Mouse (Mus musculus): Measurements from ENCODE around the gene Mapk9. TPM values are rescaled to one million over a fixed set of nuclear protein-coding genes. Genes with fewer than 3 reads are reported as not detected.
A peak's percentile ranks its signal among the peaks of the same experiment; 100 is the strongest.

Gene Mapk9
- polyA plus RNA-seq, 1 experiment from 2014 or later, result 43.6 TPM

- H3K4me2 ChIP-seq (ENCODE audit: low read length), result peak overlapping the region; percentile 85
- 39% methylated on average over 11 of the region's 11 CpGs for WGBS
- H3K27ac ChIP-seq (ENCODE audit: low read depth, low read length), result peak overlapping the region; percentile 44; the same call in 1 of the 2 replicates
- H3K4me1 ChIP-seq (ENCODE audit: control insufficient read depth, insufficient read depth, low read length), result peaks cover 10% of the 10 kb centered on the region; the same call in 1 of the 2 replicates
- peak overlapping the region; percentile 93 for H3K9ac ChIP-seq (ENCODE audit: low read length)
- no peaks in the 10 kb centered on the region for H3K36me3 ChIP-seq (ENCODE audit: control insufficient read depth, insufficient read depth, low read length)
- ATAC-seq, result peak; percentile 3
- DNase-seq (ENCODE audit: low spot score), result no peak
- H3K4me3 ChIP-seq (ENCODE audit: low read depth, low read length), result peak overlapping the region; percentile 90
- no peaks in the 10 kb centered on the region for H3K9me3 ChIP-seq (replicated peaks; ENCODE audit: control insufficient read depth, low read length)
- H3K27me3 ChIP-seq (replicated peaks; ENCODE audit: control insufficient read depth, insufficient read depth, low read length), result no peaks in the 10 kb centered on the region
Observed at GRCm38 (mm10) chr11:49845958-49846357, 593 bp upstream of the Mapk9 start.

DNA sequence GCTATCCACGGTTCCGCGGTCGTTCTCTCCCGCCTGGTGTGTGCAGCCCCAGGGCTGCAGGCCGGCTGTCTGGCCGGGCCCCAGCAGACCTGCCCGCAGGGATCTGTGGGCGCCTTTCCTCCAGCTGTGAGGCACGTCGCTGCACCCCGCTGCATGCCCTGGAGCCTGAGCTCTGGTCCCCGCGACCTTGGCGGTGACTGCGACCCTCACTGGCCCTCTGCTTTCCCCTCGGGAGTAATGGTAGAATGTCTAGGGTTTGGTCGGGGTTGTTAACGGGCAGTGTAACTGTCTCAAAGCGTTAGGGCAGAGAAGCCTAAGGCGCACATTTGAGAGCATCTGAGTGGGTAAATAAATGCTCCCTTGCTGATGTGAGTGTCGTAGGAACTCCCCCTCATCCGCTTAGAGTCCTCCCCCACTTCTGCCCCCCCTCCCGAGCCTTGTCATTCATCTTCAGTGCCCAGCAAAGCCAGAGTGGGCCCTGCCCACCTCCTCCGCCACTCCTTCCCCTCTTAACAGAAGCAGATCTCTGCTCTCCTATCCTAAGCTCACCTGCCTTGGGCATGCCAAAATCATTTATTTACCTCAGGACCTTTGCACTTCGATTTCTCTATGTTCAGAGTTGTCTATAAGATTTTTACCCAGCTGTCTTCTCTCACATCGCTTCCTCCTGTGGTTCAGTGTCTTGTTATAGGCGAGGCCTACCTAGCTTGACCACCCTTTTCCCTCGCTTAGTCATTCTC lies 690 bp downstream of the Mapk9 start:
- no peaks in the 10 kb centered on the region for H3K9me3 ChIP-seq (replicated peaks; ENCODE audit: control insufficient read depth, low read length)
- 0 out of 2 replicates have a peak, but pooled peaks have one; percentile 6 for ATAC-seq
- DNase-seq (ENCODE audit: low spot score), result peak; percentile 46
- peak overlapping the region; percentile 72 for H3K27ac ChIP-seq (ENCODE audit: low read depth, low read length)
- H3K4me1 ChIP-seq (ENCODE audit: control insufficient read depth, insufficient read depth, low read length), result peaks cover 10% of the 10 kb centered on the region; the same call in 1 of the 2 replicates
- H3K36me3 ChIP-seq (ENCODE audit: control insufficient read depth, insufficient read depth, low read length), result no peaks in the 10 kb centered on the region
- 12% methylated on average over 20 of the region's 29 CpGs for WGBS
- H3K27me3 ChIP-seq (replicated peaks; ENCODE audit: control insufficient read depth, insufficient read depth, low read length), result no peaks in the 10 kb centered on the region
- H3K4me3 ChIP-seq (ENCODE audit: low read depth, low read length), result peak overlapping the region; percentile 90
- H3K4me2 ChIP-seq (ENCODE audit: low read length), result peak overlapping the region; percentile 85
- peak overlapping the region; percentile 93 for H3K9ac ChIP-seq (ENCODE audit: low read length)

DNA sequence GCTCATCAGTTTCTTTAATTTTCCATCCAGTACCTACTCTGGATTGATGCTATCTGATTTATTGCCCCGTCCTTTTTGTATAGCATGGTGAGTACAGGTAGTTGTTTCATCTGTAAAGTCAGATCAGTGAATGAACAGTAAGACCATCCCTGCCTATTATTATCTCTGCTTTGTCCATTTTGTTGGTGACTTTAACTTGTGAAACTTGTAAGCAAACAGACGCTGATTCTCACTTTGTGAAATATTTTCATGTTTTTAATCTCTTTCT lies 1.2 kb downstream of the Mapk9 start:
- H3K4me3 ChIP-seq (ENCODE audit: low read depth, low read length), result peak overlapping the region; percentile 90
- no peak for ATAC-seq
- H3K4me2 ChIP-seq (ENCODE audit: low read length), result peak overlapping the region; percentile 85
- peak overlapping the region; percentile 93 for H3K9ac ChIP-seq (ENCODE audit: low read length)
- no peaks in the 10 kb centered on the region for H3K27me3 ChIP-seq (replicated peaks; ENCODE audit: control insufficient read depth, insufficient read depth, low read length)
- no peaks in the 10 kb centered on the region for H3K9me3 ChIP-seq (replicated peaks; ENCODE audit: control insufficient read depth, low read length)
- DNase-seq (ENCODE audit: low spot score), result no peak
- WGBS, result 77% methylated on average over 2 of the region's 2 CpGs
- no peak overlapping the region for H3K27ac ChIP-seq (ENCODE audit: low read depth, low read length)
- H3K36me3 ChIP-seq (ENCODE audit: control insufficient read depth, insufficient read depth, low read length), result no peaks in the 10 kb centered on the region
- H3K4me1 ChIP-seq (ENCODE audit: control insufficient read depth, insufficient read depth, low read length), result peaks cover 10% of the 10 kb centered on the region; the same call in 1 of the 2 replicates

DNA sequence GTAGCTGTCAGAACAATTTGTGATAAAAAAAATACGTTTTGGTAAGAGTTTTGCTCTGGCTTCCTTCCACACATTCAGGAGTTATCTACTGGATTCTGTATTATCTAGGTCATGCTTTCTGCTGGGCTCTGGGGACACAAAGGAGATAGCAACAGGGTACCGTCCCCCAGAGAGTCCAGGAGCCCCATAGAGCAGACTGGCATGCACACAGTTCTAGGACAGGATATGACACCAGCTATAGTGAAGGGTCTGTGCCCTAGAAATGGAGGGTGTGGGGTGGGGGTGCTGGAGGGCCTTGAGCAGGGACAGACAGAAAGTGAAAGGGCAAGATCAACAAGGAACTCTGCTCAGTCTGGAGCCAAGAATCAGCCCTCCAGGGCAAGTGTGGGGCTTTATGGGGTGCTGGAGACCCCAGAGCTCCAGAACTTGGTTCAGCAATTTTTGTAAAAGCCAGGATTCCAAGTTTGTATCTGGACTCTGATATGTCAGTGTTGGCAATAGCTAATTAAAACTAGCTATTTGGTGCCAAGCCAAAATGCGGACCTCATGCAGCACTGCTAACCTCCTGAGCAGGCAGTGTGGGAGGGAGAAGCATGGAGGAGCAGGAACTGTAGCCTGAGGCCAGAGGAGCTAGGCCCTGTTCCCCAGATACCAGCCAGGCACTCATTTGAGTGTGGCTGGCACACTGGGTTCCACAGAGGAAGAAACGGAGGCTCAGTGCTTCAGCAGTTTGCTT lies 1.7 kb downstream of the Mapk9 start:
- peak overlapping the region; percentile 93 for H3K9ac ChIP-seq (ENCODE audit: low read length)
- no peak overlapping the region; the same call in 1 of the 2 replicates for H3K27ac ChIP-seq (ENCODE audit: low read depth, low read length)
- H3K4me2 ChIP-seq (ENCODE audit: low read length), result peak overlapping the region; percentile 85
- DNase-seq (ENCODE audit: low spot score), result peak; percentile 19
- peak overlapping the region; percentile 90 for H3K4me3 ChIP-seq (ENCODE audit: low read depth, low read length)
- no peaks in the 10 kb centered on the region for H3K9me3 ChIP-seq (replicated peaks; ENCODE audit: control insufficient read depth, low read length)
- no peaks in the 10 kb centered on the region for H3K27me3 ChIP-seq (replicated peaks; ENCODE audit: control insufficient read depth, insufficient read depth, low read length)
- no peak for ATAC-seq
- H3K36me3 ChIP-seq (ENCODE audit: control insufficient read depth, insufficient read depth, low read length), result no peaks in the 10 kb centered on the region
- WGBS, result 63% methylated on average over 4 of the region's 4 CpGs
- peaks cover 10% of the 10 kb centered on the region; the same call in 1 of the 2 replicates for H3K4me1 ChIP-seq (ENCODE audit: control insufficient read depth, insufficient read depth, low read length)

GRCm38 (mm10) chr11:49850331-49850730 lies 3.8 kb downstream of the Mapk9 start:
- H3K4me3 ChIP-seq (ENCODE audit: low read depth, low read length), result no peak overlapping the region
- H3K27me3 ChIP-seq (replicated peaks; ENCODE audit: control insufficient read depth, insufficient read depth, low read length), result no peaks in the 10 kb centered on the region
- DNase-seq (ENCODE audit: low spot score) (no peak), ATAC-seq (no peak)
- H3K9ac ChIP-seq (ENCODE audit: low read length), result no peak overlapping the region
- H3K4me1 ChIP-seq (ENCODE audit: control insufficient read depth, insufficient read depth, low read length), result peaks cover 10% of the 10 kb centered on the region; the same call in 1 of the 2 replicates
- no peak overlapping the region for H3K27ac ChIP-seq (ENCODE audit: low read depth, low read length)
- H3K9me3 ChIP-seq (replicated peaks; ENCODE audit: control insufficient read depth, low read length), result no peaks in the 10 kb centered on the region
- no peak overlapping the region for H3K4me2 ChIP-seq (ENCODE audit: low read length)
- WGBS, result 92% methylated on average over 7 of the region's 7 CpGs
- peaks cover 12% of the 10 kb centered on the region for H3K36me3 ChIP-seq (ENCODE audit: control insufficient read depth, insufficient read depth, low read length)

- DNase-seq (ENCODE audit: low spot score) (no peak), ATAC-seq (no peak)
- no peak overlapping the region for H3K4me3 ChIP-seq (ENCODE audit: low read depth, low read length)
- H3K36me3 ChIP-seq (ENCODE audit: control insufficient read depth, insufficient read depth, low read length), result peaks cover 23% of the 10 kb centered on the region
- H3K9me3 ChIP-seq (replicated peaks; ENCODE audit: control insufficient read depth, low read length), result no peaks in the 10 kb centered on the region
- H3K27me3 ChIP-seq (replicated peaks; ENCODE audit: control insufficient read depth, insufficient read depth, low read length), result no peaks in the 10 kb centered on the region
- WGBS, result 82% methylated on average over 5 of the region's 5 CpGs
- no peak overlapping the region for H3K27ac ChIP-seq (ENCODE audit: low read depth, low read length)
- no peak overlapping the region for H3K4me2 ChIP-seq (ENCODE audit: low read length)
- H3K9ac ChIP-seq (ENCODE audit: low read length), result no peak overlapping the region
- no peaks in the 10 kb centered on the region for H3K4me1 ChIP-seq (ENCODE audit: control insufficient read depth, insufficient read depth, low read length)
Observed at GRCm38 (mm10) chr11:49855144-49855543, 8.6 kb downstream of the Mapk9 start.

DNA sequence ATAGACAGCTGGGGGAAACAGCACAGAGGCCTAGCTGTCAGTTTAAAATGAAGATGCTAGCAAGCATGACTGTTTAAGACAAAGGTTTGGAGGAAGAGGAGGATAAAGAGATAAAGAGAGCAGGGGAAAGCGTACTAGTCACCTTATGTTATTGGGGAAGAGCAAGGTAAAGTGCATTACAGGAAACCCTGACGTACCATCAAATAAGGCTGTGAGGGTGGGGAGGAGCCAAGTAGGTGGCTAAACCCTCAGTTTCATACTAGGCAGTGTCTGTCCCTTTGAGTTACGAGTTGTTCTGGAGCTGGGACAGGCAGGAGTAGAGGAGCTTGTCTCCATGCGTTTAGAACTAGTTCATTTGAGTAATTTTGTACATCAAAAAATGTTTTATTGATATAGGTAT lies 14.6 kb downstream of the Mapk9 start:
- no peak overlapping the region for H3K27ac ChIP-seq (ENCODE audit: low read depth, low read length)
- ATAC-seq (no peak), DNase-seq (ENCODE audit: low spot score) (no peak)
- 89% methylated on average over 4 of the region's 4 CpGs for WGBS
- no peak overlapping the region for H3K4me3 ChIP-seq (ENCODE audit: low read depth, low read length)
- no peak overlapping the region for H3K9ac ChIP-seq (ENCODE audit: low read length)
- no peaks in the 10 kb centered on the region for H3K27me3 ChIP-seq (replicated peaks; ENCODE audit: control insufficient read depth, insufficient read depth, low read length)
- H3K4me2 ChIP-seq (ENCODE audit: low read length), result no peak overlapping the region
- no peaks in the 10 kb centered on the region for H3K9me3 ChIP-seq (replicated peaks; ENCODE audit: control insufficient read depth, low read length)
- no peaks in the 10 kb centered on the region for H3K4me1 ChIP-seq (ENCODE audit: control insufficient read depth, insufficient read depth, low read length)
- peaks cover 23% of the 10 kb centered on the region; the same call in 1 of the 2 replicates for H3K36me3 ChIP-seq (ENCODE audit: control insufficient read depth, insufficient read depth, low read length)

DNA sequence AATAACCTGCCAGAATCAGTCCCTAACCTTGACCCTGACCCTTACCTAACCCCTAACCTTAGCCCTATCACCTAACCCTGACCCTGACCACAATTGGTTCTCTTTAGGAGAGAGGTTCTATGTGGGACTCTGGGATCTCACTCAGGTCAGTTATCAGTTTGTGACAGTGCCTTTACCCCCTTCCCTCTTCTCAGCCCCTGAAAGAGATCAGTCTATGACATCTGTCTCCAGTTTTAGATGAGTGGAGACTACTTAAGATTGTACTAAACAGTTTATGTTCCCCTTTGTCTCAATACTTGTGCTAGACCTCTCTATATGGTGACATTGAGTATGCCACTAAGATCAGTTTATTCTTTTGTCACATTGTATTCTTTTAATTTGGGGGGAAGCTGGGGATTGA lies 17.4 kb downstream of the Mapk9 start:
- no peak overlapping the region for H3K4me3 ChIP-seq (ENCODE audit: low read depth, low read length)
- no peak overlapping the region for H3K4me2 ChIP-seq (ENCODE audit: low read length)
- no peak for ATAC-seq
- H3K27me3 ChIP-seq (replicated peaks; ENCODE audit: control insufficient read depth, insufficient read depth, low read length), result no peaks in the 10 kb centered on the region
- no peak overlapping the region for H3K9ac ChIP-seq (ENCODE audit: low read length)
- no peaks in the 10 kb centered on the region for H3K4me1 ChIP-seq (ENCODE audit: control insufficient read depth, insufficient read depth, low read length)
- no peak for DNase-seq (ENCODE audit: low spot score)
- H3K36me3 ChIP-seq (ENCODE audit: control insufficient read depth, insufficient read depth, low read length), result peaks cover 25% of the 10 kb centered on the region; the same call in 1 of the 2 replicates
- H3K27ac ChIP-seq (ENCODE audit: low read depth, low read length), result no peak overlapping the region
- no peaks in the 10 kb centered on the region for H3K9me3 ChIP-seq (replicated peaks; ENCODE audit: control insufficient read depth, low read length)

GRCm38 (mm10) chr11:49867320-49867719 lies 20.8 kb downstream of the Mapk9 start:
- 76% methylated on average over 5 of the region's 5 CpGs for WGBS
- Histone ChIP-seq H3K9me3 (replicated peaks; ENCODE audit: control insufficient read depth, low read length) (no peaks in the 10 kb centered on the region), H3K9ac (ENCODE audit: low read length) (no peak overlapping the region), H3K27me3 (replicated peaks; ENCODE audit: control insufficient read depth, insufficient read depth, low read length) (no peaks in the 10 kb centered on the region), H3K4me3 (ENCODE audit: low read depth, low read length) (no peak overlapping the region), H3K4me1 (ENCODE audit: control insufficient read depth, insufficient read depth, low read length) (no peaks in the 10 kb centered on the region), H3K4me2 (ENCODE audit: low read length) (no peak overlapping the region), H3K36me3 (ENCODE audit: control insufficient read depth, insufficient read depth, low read length) (peaks cover 44% of the 10 kb centered on the region), H3K27ac (ENCODE audit: low read depth, low read length) (no peak overlapping the region)
- ATAC-seq, result no peak
- DNase-seq (ENCODE audit: low spot score), result no peak
